Mouse (Mus musculus) limb, embryonic 11.5 days (tissue): ENCODE data around the gene Jpt1. TPM values are rescaled to one million over a fixed set of nuclear protein-coding genes. Genes with fewer than 3 reads are reported as not detected.

ENCODE experiments used
- ATAC-seq: fragments of 200-750 bp; cut with Nextera tagmentation; 2 replicates; pipeline ENCODE4 v1.8.0; 2017; ENCODE audit warnings: low read depth; ENCODE audit not compliant: insufficient number of reproducible peaks, low FRiP score, low TSS enrichment
- DNase-seq: peaks from one replicate; pipeline ENCODE4 v3.0.0-alpha.2; 2015; ENCODE audit warnings: low spot score
- H3K27ac ChIP-seq: fragments of 300-500 bp; sonication (generic); replicated peaks from 2 replicates; pipeline ENCODE4 v1.5.1; 2014; ENCODE audit warnings: low read depth, mild to moderate bottlenecking, low read length
- H3K27me3 ChIP-seq: fragments of 300-500 bp; sonication (generic); 2 replicates; pipeline ENCODE4 v1.6.1; 2014; ENCODE audit warnings: mild to moderate bottlenecking, low read length, mixed read lengths; ENCODE audit not compliant: control insufficient read depth, insufficient read depth
- H3K36me3 ChIP-seq: fragments of 300-500 bp; sonication (generic); 2 replicates; pipeline ENCODE4 v1.6.1; 2014; ENCODE audit warnings: mild to moderate bottlenecking, low read length, moderate library complexity, mixed read lengths; ENCODE audit not compliant: control insufficient read depth, insufficient read depth
- H3K4me1 ChIP-seq: fragments of 300-500 bp; sonication (generic); 2 replicates; pipeline ENCODE4 v1.6.1; 2014; ENCODE audit warnings: low read length, mixed read lengths; ENCODE audit not compliant: control insufficient read depth, insufficient read depth
- H3K4me2 ChIP-seq: fragments of 300-500 bp; sonication (generic); 2 replicates; pipeline ENCODE4 v1.6.1; 2014; ENCODE audit warnings: low read depth, mild to moderate bottlenecking, moderate library complexity; ENCODE audit not compliant: severe bottlenecking
- H3K4me3 ChIP-seq: fragments of 300-500 bp; sonication (generic); 2 replicates; pipeline ENCODE4 v1.5.1; 2014; ENCODE audit warnings: low read depth, low read length
- H3K9ac ChIP-seq: fragments of 300-500 bp; sonication (generic); 2 replicates; pipeline ENCODE4 v1.6.1; 2014; ENCODE audit warnings: mild to moderate bottlenecking, low read length
- H3K9me3 ChIP-seq: fragments of 300-500 bp; sonication (generic); 2 replicates; pipeline ENCODE4 v1.6.1; 2016; ENCODE audit warnings: low read length; ENCODE audit not compliant: control insufficient read depth
- WGBS: fragments of 180-500 bp; shearing (Covaris S2); extraction: QIAGEN DNeasy Blood & Tissue Kit; methylation state at CpG from one replicate; pipeline ENCODE4 v1.1.7; 2014; 5-methylcytosine and 5-hydroxymethylcytosine counted together
- microRNA-seq: library from miRNA; unstranded; fragments of <30 nt; microRNA quantifications from one replicate; pipeline ENCODE4, GENCODE M21; 2016
- polyA plus RNA-seq: library from polyadenylated mRNA; unstranded; fragments of >200 nt; fragmentation: Nextera tagmentation; extraction: Ambion mirVana; gene quantifications from 2 replicates; pipeline ENCODE4 v1.2.1, GENCODE M21; 2014

Jpt1 gene
- polyA plus RNA-seq, 1 experiment from 2014 or later, result 537 TPM

DNA sequence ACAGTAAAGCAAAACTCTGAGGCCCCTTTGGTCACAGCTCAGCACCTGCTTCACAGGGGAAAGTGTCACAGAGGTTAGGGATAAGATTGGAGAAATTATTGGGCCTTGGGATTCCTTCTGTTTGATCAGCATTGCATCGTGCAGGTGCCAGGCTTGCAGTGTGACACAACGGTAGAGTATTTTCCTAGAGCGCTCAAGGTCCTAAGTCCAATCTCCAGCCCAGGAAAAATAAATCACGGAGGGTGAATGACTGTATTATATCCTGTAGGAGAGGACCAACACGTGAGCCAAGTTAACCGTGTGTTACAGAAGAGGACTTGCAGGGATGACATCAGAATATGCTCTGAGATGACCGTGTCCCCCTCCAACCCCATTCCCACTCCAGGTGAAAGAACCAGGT lies 64.0 kb downstream of the Jpt1 start:
- WGBS, result 91% methylated on average over 7 of the region's 7 CpGs
- Histone ChIP-seq H3K4me3 (no peak overlapping the region), H3K9ac (no peak overlapping the region), H3K27me3 (no peaks in the 10 kb centered on the region), H3K4me1 (0 out of 2 replicates have a peak, but pooled peaks cover 2% of the 10 kb centered on the region), H3K36me3 (no peaks in the 10 kb centered on the region), H3K9me3 (no peaks in the 10 kb centered on the region), H3K27ac (no peak overlapping the region), H3K4me2 (no peak overlapping the region)
- no peak for DNase-seq
- ATAC-seq, result no peak

- 35% methylated on average over 7 of the region's 7 CpGs for WGBS
- Histone ChIP-seq H3K27ac (no peak overlapping the region), H3K4me3 (no peak overlapping the region), H3K36me3 (no peaks in the 10 kb centered on the region), H3K9ac (no peak overlapping the region), H3K4me1 (0 out of 2 replicates have a peak, but pooled peaks cover 2% of the 10 kb centered on the region), H3K9me3 (no peaks in the 10 kb centered on the region), H3K4me2 (no peak overlapping the region), H3K27me3 (no peaks in the 10 kb centered on the region)
- DNase-seq (no peak), ATAC-seq (no peak)
These were observed 65.2 kb downstream of the Jpt1 start for GRCm38 (mm10) chr11:115448998-115449397.

DNA sequence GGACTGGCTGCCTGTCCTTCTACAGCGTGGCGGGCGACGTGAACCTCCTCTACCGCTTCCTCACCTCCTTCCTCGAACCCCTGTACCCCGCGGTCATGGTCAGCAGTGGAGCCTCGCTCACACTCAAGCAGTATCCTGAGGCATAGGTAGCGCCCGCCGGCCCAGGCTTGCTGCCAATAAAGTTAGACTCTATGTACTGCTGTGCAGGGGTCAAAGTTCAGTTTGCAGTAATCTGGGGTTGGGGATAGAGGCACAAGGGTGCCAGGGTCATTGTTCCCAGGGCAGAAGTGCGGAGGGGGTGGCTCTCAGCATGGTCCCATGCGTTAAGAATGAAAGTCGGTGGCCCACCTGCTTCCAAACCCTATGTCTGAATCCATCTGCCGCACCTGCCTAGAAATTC lies 66.1 kb downstream of the Jpt1 start:
- no peak for ATAC-seq
- H3K4me2 ChIP-seq, result no peak overlapping the region
- no peak overlapping the region for H3K4me3 ChIP-seq
- no peaks in the 10 kb centered on the region for H3K9me3 ChIP-seq
- H3K4me1 ChIP-seq, result 0 out of 2 replicates have a peak, but pooled peaks cover 2% of the 10 kb centered on the region
- H3K9ac ChIP-seq, result no peak overlapping the region
- H3K27ac ChIP-seq, result no peak overlapping the region
- no peak for DNase-seq
- H3K36me3 ChIP-seq, result no peaks in the 10 kb centered on the region
- 85% methylated on average over 16 of the region's 16 CpGs for WGBS
- no peaks in the 10 kb centered on the region for H3K27me3 ChIP-seq

Small RNA genes lying within 50 kb of the gene (microRNA-seq; reads per million reads assigned to microRNA genes)
- not detected for gene Mir3968

Other genes with a start within 250 kb of the Jpt1 start
- gene Grin2c, start 247.1 kb downstream of the Jpt1 start, polyA plus RNA-seq, result 0.04 and 0.06 TPM in 2 replicates
- 10.2 and 15.6 TPM in 2 replicates for gene Fdxr, start 237.3 kb downstream of the Jpt1 start, polyA plus RNA-seq
- 0.04 and 0.11 TPM in 2 replicates for gene Fads6, start 216.7 kb downstream of the Jpt1 start, polyA plus RNA-seq
- not detected in 2 replicates for gene Otop2, start 207.2 kb downstream of the Jpt1 start, polyA plus RNA-seq
- not detected in 2 replicates for gene Ush1g, start 192.3 kb downstream of the Jpt1 start, polyA plus RNA-seq
- not detected in 2 replicates for gene Otop3, start 179.7 kb downstream of the Jpt1 start, polyA plus RNA-seq
- gene Hid1, start 146.6 kb downstream of the Jpt1 start, polyA plus RNA-seq, result 1.6 and 2.5 TPM in 2 replicates
- gene Cdr2l, start 132.5 kb downstream of the Jpt1 start, polyA plus RNA-seq, result 14.6 and 15.1 TPM in 2 replicates
- gene Mrpl58, start 110.6 kb downstream of the Jpt1 start, polyA plus RNA-seq, result 187 and 197 TPM in 2 replicates
- gene Atp5h, start 94.4 kb downstream of the Jpt1 start, polyA plus RNA-seq, result 943 and 945 TPM in 2 replicates
- 17.6 and 23.5 TPM in 2 replicates for gene Kctd2, start 94.3 kb downstream of the Jpt1 start, polyA plus RNA-seq
- 0.21 TPM in 1 of 2 replicates, not detected in the other for gene Trim80, start 73.8 kb downstream of the Jpt1 start, polyA plus RNA-seq
- 0.09 and 0.26 TPM in 2 replicates for gene Slc16a5, start 51.9 kb downstream of the Jpt1 start, polyA plus RNA-seq
- 7.7 and 8.8 TPM in 2 replicates for gene Armc7, start 38.7 kb downstream of the Jpt1 start, polyA plus RNA-seq
- gene Nt5c, start 22.5 kb downstream of the Jpt1 start, polyA plus RNA-seq, result 58.2 and 60.9 TPM in 2 replicates
- 1,466 and 1,467 TPM in 2 replicates for gene Sumo2, start 21.9 kb upstream of the Jpt1 start, polyA plus RNA-seq
- 213 and 220 TPM in 2 replicates for gene Nup85, start 50.0 kb upstream of the Jpt1 start, polyA plus RNA-seq
- 111 and 122 TPM in 2 replicates for gene Mrps7, start 89.5 kb upstream of the Jpt1 start, polyA plus RNA-seq
- gene Gga3, start 89.7 kb upstream of the Jpt1 start, polyA plus RNA-seq, result 21.3 and 26.5 TPM in 2 replicates
- gene Mif4gd, start 98.6 kb upstream of the Jpt1 start, polyA plus RNA-seq, result 18.0 and 19.3 TPM in 2 replicates
- gene Slc25a19, start 113.9 kb upstream of the Jpt1 start, polyA plus RNA-seq, result 30.3 and 32.6 TPM in 2 replicates
- 52.5 and 58.3 TPM in 2 replicates for gene Grb2, start 194.2 kb upstream of the Jpt1 start, polyA plus RNA-seq